Mouse (Mus musculus) liver, adult 2 months (tissue): ENCODE measurements at regions not wholly inside any gene's neighbourhood (a gene's known extent, or its start where the extent isn't known, plus 50 kb on each side); places are given as distances from the start of the nearest gene placed in this dataset.

Experiments
- CTCF ChIP-seq: fragments of 200-500 bp; IDR thresholded peaks from 2 replicates; pipeline ENCODE4 v1.5.1; 2011; ENCODE audit warnings: low read depth, low read length, control low read depth
- POLR2A ChIP-seq: fragments of 200-500 bp; IDR thresholded peaks from 2 replicates; pipeline ENCODE4 v1.6.1; 2011; ENCODE audit warnings: low read length, control low read depth; ENCODE audit not compliant: insufficient read depth; ENCODE audit errors: extremely low read depth

DNA sequence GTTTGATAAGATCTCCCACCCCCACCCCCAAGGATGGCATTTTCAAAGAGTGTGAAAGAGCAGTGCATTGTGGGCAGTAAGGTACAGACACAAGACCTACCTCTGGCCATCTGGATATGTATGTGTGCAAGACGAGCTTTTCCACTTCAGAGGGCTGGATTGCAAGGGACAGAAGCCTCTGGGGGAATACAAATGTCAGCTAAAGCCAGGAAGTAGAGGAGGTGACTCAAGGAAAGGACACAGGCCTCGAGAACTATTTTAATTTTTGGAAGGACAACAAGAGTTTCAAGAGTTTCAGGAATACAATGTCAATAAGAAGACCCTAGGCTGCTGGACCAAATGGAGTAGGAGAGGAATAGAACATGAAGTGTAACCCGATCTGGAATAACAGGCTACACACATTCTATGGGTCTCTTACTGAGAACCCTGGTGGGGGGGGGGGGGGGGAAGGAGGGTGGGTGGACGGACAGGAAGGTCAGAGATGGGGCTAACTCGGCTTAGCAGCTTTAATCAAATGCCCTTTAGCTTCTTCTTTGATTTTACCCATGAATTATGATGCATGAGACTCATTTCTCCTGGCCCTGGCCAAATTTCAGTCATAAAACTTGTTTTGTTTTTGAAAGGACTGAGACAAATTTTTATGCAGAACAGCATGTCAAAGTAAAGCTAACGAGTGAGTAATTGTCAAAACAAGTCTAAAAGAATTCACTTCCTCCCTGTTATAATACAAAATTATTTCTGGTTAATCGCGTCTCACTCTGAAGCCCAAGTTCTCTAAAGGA, 91.4 kb upstream of the Cpsf6 start:
- TF ChIP-seq CTCF, result no peak
- no peak for TF ChIP-seq POLR2A
